Mouse (Mus musculus) G1E (cell line): Measurements from ENCODE around the gene Primpol. TPM values are rescaled to one million over a fixed set of nuclear protein-coding genes. Genes with fewer than 3 reads are reported as not detected.
A peak's percentile ranks its signal among the peaks of the same experiment; 100 is the strongest.

Experiments
- ATAC-seq: 2 replicates; pipeline ENCODE4 v1.8.0; 2016; ENCODE audit warnings: mild to moderate bottlenecking; ENCODE audit not compliant: insufficient number of reproducible peaks, poor library complexity, low FRiP score, severe bottlenecking; ENCODE audit errors: extremely low read depth
- DNase-seq: peaks from one replicate; pipeline ENCODE4 v3.0.0; 2012; ENCODE audit warnings: low spot score
- H3K27me3 ChIP-seq: 2 replicates; pipeline ENCODE4 v1.6.1; 2012; ENCODE audit warnings: mild to moderate bottlenecking, low read length, inconsistent platforms; ENCODE audit not compliant: insufficient read depth
- H3K36me3 ChIP-seq: replicated peaks from 2 replicates; pipeline ENCODE3; 2012; ENCODE audit warnings: mild to moderate bottlenecking, inconsistent platforms
- H3K4me1 ChIP-seq: 2 replicates; pipeline ENCODE4 v1.6.1; 2012; ENCODE audit warnings: low read depth, low read length, inconsistent platforms, mixed read lengths; ENCODE audit not compliant: insufficient read depth
- H3K4me3 ChIP-seq: 2 replicates; pipeline ENCODE4 v1.5.1; 2012; ENCODE audit warnings: low read depth, mild to moderate bottlenecking, inconsistent platforms, low read length, moderate library complexity, mixed read lengths
- H3K9me3 ChIP-seq: replicated peaks from 2 replicates; pipeline ENCODE4 v1.6.1; 2012; ENCODE audit warnings: inconsistent platforms
- CTCF ChIP-seq: IDR thresholded peaks from 2 replicates; pipeline ENCODE4 v1.5.1; 2012; ENCODE audit warnings: low read depth, low read length, inconsistent platforms, mixed read lengths
- GATA1 ChIP-seq: IDR thresholded peaks from 2 replicates; pipeline ENCODE4 v1.6.1; 2012; ENCODE audit warnings: borderline replicate concordance, low read length, inconsistent platforms, mixed read lengths
- GATA2 ChIP-seq: IDR thresholded peaks from 2 replicates; pipeline ENCODE4 v1.6.1; 2012; ENCODE audit warnings: low read depth, low read length, inconsistent platforms, borderline replicate concordance
- POLR2AphosphoS5 ChIP-seq: IDR thresholded peaks from 2 replicates; pipeline ENCODE4 v1.6.1; 2012; ENCODE audit warnings: low read depth, low read length, inconsistent platforms; ENCODE audit not compliant: insufficient replicate concordance
- TAL1 ChIP-seq: conservative IDR thresholded peaks from 2 replicates; pipeline ENCODE4 v1.6.1; 2012; ENCODE audit warnings: low read depth, low read length, inconsistent platforms, mixed read lengths
- polyA plus RNA-seq: library from polyadenylated mRNA; stranded (reverse); fragments of >175 nt; gene quantifications from 2 replicates; pipeline ENCODE4 v1.2.3, GENCODE M21; 2012
- total RNA-seq, 2 experiments: library from RNA; stranded (forward) in 1 of 2; stranded (reverse) in 1 of 2; fragments of 200-1000 nt in 1 of 2; fragments of >200 nt in 1 of 2; fragmentation: Nextera tagmentation in 1 of 2; gene quantifications; 2 replicates each; pipeline ENCODE4 v1.2.3; 2014 to 2017

Gene Primpol
- total and polyA plus RNA-seq, 3 experiments: 5.3 to 137 (median 39.6) TPM

GRCm38 (mm10) chr8:46552441-46552765 is 64.6 kb downstream of the Primpol start:
- ATAC-seq: no peak
- no peak for TF ChIP-seq POLR2AphosphoS5
- no peak for TF ChIP-seq GATA2
- no peak for TF ChIP-seq TAL1
- TF ChIP-seq GATA1: no peak
- no peak for TF ChIP-seq CTCF
- DNase-seq: no peak
- Histone ChIP-seq H3K27me3 (no peaks in the 10 kb centered on the region), H3K4me1 (peaks cover 67% of the 10 kb centered on the region), H3K4me3 (peak overlapping the region; percentile 83), H3K36me3 (peaks cover 42% of the 10 kb centered on the region), H3K9me3 (no peaks in the 10 kb centered on the region)

- Histone ChIP-seq H3K4me3 (peak within 1 kb of the TSS; percentile 83), H3K36me3 (peaks cover 36% of the 10 kb centered on the region), H3K4me1 (peaks cover 68% of the 10 kb centered on the region), H3K9me3 (no peaks in the 10 kb centered on the region), H3K27me3 (no peaks in the 10 kb centered on the region)
- ATAC-seq (peak; percentile 88), DNase-seq (peak; percentile 93)
- TF ChIP-seq POLR2AphosphoS5 (peak; percentile 55; the same call in 1 of the 2 replicates), TAL1 (no peak)
Measured at GRCm38 (mm10) chr8:46551615-46552440, 65.2 kb downstream of the Primpol start, which contains the start of gene Cenpu. TSS of gene Cenpu (plus strand) at chr8:46552028.

- no peak for ATAC-seq
- peaks cover 29% of the 10 kb centered on the region for H3K36me3 ChIP-seq
- no peak for DNase-seq
- TF ChIP-seq CTCF: no peak
- no peak for TF ChIP-seq POLR2AphosphoS5
- H3K9me3 ChIP-seq: no peaks in the 10 kb centered on the region
- H3K27me3 ChIP-seq: no peaks in the 10 kb centered on the region
- peak overlapping the region; percentile 83 for H3K4me3 ChIP-seq
- peaks cover 72% of the 10 kb centered on the region for H3K4me1 ChIP-seq
Measured at GRCm38 (mm10) chr8:46551029-46551428, 66.0 kb downstream of the Primpol start.

- H3K27me3 ChIP-seq: no peaks in the 10 kb centered on the region
- no peak for TF ChIP-seq GATA1
- no peak for TF ChIP-seq POLR2AphosphoS5
- no peak for TF ChIP-seq CTCF
- no peak for TF ChIP-seq GATA2
- no peak for TF ChIP-seq TAL1
- DNase-seq: no peak
- no peak overlapping the region for H3K4me3 ChIP-seq
- ATAC-seq: no peak
- H3K36me3 ChIP-seq: peaks cover 19% of the 10 kb centered on the region
- H3K4me1 ChIP-seq: peaks cover 77% of the 10 kb centered on the region
- H3K9me3 ChIP-seq: no peaks in the 10 kb centered on the region
Measured at GRCm38 (mm10) chr8:46550058-46550457, 67.0 kb downstream of the Primpol start.

- Histone ChIP-seq H3K36me3 (no peaks in the 10 kb centered on the region), H3K9me3 (no peaks in the 10 kb centered on the region), H3K4me3 (no peak overlapping the region; the same call in 1 of the 2 replicates), H3K4me1 (peaks cover 77% of the 10 kb centered on the region), H3K27me3 (no peaks in the 10 kb centered on the region)
- peak; percentile 4; the same call in 1 of the 2 replicates for ATAC-seq
- DNase-seq: peak; percentile 49
- TF ChIP-seq GATA1 (no peak), CTCF (no peak; the same call in 1 of the 2 replicates), TAL1 (no peak), GATA2 (no peak), POLR2AphosphoS5 (no peak)
Measured at GRCm38 (mm10) chr8:46547245-46547644, 69.8 kb downstream of the Primpol start.

GRCm38 (mm10) chr8:46546431-46547176 is 70.4 kb downstream of the Primpol start:
- Histone ChIP-seq H3K4me1 (peaks cover 83% of the 10 kb centered on the region), H3K36me3 (no peaks in the 10 kb centered on the region), H3K4me3 (no peak overlapping the region; the same call in 1 of the 2 replicates), H3K9me3 (no peaks in the 10 kb centered on the region), H3K27me3 (no peaks in the 10 kb centered on the region)
- peak; percentile 79 for DNase-seq
- peak; percentile 77 for ATAC-seq
- peak; percentile 98 for TF ChIP-seq TAL1
- TF ChIP-seq CTCF: no peak
- TF ChIP-seq GATA2: no peak
- no peak for TF ChIP-seq POLR2AphosphoS5
